Mouse (Mus musculus): Measurements from ENCODE around the gene Stxbp4.

Stxbp4 gene

DNA sequence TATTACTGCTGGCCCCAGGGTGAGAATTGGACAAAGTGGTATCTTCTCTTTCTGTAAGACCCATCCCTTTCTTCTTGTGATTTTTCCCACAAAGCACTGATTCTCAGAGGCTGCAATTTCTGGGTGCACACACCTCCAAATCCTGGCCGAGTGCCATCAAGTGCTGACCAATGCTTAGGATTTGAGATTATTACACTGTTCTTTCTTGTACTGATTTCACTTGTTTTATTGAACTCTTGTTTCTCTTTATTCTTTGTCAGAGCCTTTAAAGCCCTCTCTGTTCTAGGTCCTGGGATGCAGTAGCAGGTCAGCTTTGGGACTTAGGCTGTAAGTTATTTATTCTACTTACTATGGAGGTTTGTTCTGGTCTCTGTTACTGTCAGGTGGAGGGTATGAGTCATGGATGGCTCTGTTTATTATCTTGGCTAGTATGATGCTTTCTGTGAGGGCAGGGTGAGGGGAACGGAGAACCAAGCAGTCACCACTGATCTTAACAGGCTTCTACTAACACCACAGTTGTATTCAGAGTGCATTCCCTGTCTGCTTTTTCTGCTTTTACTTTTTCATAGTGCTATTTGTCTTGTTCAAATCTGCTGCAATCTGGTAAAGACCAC, 67.1 kb downstream of the Stxbp4 start:
- no peak for ATAC-seq (ENCODE audit: insufficient number of reproducible peaks, low FRiP score, low TSS enrichment)

DNA sequence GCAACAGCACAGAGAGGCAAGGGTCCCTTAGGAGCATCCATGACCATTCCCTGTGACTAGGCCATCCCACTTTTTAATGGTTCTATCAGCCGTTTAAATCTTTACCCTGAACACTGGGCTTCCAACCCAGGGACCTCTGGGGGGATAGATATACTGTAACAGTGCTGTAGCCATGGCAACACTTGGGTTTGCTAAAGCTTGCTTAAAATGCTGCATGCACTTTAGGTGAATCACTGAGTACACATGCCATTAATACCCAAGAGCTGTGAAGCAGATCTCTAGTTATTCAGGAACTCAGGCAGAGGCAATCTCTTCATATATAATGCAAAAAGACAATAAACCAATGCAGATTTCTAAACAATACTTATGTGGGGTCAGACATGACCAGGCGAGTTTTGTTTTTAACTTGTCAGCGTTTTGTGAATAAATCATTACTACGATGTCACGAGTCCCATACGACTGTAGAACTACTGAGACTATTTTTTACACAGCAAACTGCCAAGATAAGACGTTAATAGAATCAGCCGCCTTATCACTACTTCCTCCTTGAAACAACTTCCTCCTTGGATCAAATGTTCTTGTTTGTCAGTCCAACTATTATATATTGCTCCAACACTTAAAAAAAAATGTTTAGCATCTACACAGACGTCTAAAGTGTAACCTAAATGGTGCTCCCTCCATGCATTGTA, 79.4 kb downstream of the Stxbp4 start:
- no peak for ATAC-seq (ENCODE audit: insufficient number of reproducible peaks, low FRiP score, low TSS enrichment)

DNA sequence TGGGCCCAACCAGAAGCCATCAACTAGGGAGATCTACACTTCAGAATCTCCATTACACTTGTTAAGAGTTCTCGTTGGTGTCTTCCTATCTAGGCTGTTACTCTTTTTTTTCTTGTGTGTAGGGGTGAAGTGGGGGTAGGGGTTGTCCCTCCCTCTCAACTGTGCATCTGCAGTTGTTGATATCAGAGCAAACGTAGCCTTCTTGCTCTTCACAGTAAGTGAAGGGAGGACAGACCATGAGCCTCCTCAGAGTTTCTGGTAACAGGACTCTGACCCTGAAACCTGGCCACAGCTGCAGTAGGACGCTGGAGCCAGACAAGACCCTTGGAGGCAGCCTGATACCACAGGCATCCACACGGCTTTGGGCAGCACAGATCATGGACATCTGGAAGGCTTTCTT, 81.4 kb downstream of the Stxbp4 start:
- ATAC-seq (ENCODE audit: insufficient number of reproducible peaks, low FRiP score, low TSS enrichment), result no peak

DNA sequence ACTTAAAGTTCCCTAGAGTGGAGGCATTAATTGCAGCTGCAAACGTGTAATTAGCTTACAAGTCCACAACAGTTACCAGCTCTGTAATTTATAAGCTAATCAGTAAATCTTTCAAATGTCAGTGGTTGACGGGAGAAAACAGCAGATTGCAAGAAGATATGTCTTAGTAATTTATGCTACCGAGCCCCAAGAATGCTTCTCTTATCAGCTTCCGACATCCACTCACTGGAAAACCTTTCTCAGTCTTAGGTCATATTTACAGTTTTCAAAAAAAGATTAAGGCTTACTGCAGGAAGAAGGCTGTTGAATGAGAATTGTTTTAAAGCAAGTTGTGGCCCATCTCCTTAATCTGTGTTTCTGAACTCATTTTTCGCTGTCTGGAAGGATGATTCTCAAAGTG, 83.9 kb downstream of the Stxbp4 start:
- ATAC-seq (ENCODE audit: insufficient number of reproducible peaks, low FRiP score, low TSS enrichment), result no peak

DNA sequence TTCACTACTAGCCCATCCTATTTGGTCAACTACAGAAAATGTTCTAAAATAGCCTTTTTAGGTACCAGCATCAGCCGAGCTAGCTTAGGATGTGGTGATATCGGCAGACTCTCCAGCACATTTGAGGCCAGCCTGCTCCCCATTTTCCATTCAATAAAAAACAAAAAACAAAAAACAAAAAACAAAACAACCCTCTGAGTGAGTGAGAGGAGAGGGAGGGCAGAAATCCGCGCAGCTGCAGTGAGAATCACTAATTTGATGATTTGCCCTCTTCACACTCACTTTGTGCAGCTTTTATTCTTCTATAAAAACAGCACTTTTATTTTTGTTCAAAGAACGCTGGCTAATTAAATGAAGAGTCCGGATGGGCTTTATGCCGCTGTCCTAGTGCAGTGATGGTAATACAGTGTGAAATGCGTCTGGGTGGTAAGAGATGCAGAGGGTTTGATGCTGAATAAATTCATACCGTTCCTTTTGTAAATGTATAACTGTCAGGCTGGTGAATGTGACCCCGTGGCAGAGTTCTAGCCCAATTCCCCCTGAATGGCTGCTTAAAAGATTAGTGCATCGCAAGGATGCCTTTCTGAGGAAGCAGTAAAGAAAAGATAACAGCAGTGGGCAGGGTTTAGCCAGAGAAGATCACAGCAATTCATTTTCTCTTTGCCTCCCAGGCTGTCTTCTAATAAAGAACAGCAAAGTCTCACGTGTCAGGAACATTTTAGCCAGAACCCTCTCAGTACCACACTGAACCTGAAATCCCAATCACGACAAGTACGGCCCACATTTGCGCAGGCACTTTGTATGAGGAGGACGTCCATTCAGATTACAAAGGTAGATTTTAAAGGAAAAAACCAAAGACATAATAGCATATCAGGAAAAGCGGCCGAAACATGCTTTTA, 85.3 kb downstream of the Stxbp4 start:
- ATAC-seq (ENCODE audit: insufficient number of reproducible peaks, low FRiP score, low TSS enrichment), result no peak

DNA sequence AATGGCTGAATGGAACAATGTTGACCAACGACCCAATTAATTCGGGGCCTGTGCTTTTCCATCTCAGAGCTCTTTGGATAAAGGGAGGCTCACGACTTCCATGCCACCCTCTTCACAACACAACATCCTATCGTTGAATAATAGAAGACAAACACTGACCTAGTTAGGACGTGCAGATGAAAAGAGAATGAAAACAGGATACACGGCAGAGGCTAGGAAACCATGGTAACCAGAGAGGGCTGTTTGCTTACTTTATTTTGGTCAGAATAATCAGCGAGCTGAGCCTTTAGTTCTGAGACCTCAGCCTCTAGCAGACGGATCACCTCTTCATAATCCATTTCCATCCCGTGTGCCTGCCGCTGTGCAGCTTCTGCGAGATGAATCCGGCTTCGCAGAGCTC, 89.3 kb downstream of the Stxbp4 start:
- ATAC-seq (ENCODE audit: insufficient number of reproducible peaks, low FRiP score, low TSS enrichment), result no peak

DNA sequence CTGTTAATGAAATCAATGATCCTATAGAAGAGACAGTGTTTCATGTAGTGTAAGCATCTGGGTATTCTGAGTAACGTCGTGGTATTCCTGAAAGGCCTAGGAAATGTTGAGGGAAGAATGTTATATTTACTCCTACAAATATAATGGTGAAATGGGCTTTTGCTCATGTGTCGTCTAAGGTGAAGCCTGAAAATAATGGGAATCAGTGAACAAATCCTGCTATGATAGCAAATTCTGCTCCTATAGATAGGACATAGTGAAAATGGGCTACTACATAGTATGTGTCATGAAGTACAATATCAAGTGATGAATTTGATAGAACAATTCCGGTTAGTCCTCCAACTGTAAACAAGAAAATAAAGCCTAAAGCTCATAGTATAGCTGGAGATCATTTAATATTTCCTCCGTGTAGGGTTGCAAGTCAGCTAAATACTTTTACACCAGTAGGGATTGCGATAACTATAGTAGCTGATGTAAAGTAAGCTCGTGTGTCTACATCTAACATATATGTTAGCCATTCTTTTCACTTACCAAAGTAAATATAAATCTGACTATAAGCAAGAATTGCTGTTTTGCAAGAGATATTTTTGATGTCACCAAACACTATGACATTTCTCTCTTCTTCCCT, 99.1 kb downstream of the Stxbp4 start:
- peak; percentile 96 for ATAC-seq (ENCODE audit: insufficient number of reproducible peaks, low FRiP score, low TSS enrichment)

DNA sequence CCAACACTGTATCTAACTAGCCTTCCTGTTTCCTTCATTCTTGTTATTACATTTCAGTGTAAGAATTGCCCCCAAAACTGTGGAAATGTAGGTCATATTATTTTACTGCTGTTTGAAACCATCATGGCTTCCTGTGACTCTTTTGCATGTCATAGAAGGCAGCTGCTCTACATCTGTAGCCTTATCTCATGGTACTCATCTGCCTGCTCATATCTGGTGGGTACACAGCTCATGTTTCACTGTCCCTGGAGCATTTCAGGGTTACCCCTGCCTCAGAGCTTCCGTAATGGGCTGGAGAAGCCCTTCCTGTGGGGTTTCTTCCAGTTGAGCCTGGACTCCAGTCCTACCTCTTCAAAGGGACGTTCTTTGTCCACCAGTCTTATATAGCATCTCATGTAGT, 112.6 kb downstream of the Stxbp4 start:
- no peak for ATAC-seq (ENCODE audit: insufficient number of reproducible peaks, low FRiP score, low TSS enrichment)

DNA sequence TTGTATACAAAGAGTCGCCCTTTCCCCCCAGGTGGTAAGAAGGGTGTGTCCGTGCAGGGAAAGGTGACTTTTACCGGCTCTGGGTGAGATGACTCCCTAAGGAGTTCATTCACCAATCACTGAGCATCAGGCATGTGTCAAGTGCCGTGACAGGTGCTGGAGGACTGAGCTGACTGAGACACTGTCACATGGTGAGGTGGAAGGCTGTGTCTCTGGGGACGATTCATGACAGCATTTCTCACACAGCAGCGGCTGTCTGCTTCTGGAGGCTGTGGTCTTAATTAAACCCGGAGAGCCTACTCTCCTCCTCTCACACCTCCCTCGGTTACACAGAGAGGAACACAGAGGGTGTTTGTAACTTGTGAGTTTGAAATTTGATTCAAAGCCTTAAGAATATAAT, 116.8 kb downstream of the Stxbp4 start:
- no peak for ATAC-seq (ENCODE audit: insufficient number of reproducible peaks, low FRiP score, low TSS enrichment)

DNA sequence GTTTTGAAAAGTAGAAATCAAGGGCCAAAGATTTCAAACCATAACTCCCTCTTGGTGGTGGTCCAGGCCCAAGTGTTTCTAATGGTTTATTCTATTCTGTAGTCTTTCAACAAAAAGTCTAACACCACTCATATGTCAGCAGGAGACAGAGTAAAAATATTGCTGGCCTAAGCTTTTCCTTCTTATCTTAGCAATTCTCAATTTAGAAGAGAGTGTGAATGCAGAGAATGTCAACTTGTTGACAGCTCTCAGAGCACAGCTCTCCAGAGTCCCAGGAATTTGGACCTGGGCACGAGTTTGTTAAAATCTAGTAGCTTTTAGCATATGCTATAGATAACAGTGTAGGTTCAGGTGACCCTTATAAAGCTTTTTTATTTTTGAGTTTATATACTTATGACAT, 120.1 kb downstream of the Stxbp4 start:
- ATAC-seq (ENCODE audit: insufficient number of reproducible peaks, low FRiP score, low TSS enrichment), result no peak

DNA sequence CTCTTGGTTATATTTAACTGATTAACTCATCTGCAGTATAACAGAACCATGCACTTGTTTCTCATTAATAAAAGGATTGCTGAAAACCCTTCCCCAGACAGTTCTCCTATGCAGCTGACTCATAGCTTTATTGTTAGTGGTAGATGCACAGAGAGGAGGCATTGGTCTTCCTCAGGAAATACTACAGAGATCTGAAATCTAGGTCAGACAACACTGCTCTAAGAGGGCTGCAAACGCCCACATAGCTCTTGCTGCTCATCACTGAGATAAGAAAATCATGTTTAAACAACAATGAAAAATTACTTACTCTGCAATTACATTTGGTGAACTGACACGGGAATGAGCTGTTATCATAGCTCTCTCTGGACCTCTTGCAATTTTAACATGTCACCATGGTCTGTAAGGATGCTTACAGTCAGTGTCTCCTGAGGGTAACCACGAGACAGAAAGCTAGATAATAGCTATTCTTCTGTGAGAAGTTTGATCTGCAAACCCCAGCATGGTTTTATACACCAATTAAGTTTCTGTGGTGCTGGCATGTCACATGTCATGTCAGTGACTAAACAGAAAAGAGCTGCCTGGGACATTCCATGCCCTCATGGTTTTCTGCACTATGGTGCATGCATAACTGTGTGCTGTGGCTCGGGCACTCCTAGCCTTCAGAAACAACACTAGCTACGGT, 125.2 kb downstream of the Stxbp4 start:
- no peak for ATAC-seq (ENCODE audit: insufficient number of reproducible peaks, low FRiP score, low TSS enrichment)

DNA sequence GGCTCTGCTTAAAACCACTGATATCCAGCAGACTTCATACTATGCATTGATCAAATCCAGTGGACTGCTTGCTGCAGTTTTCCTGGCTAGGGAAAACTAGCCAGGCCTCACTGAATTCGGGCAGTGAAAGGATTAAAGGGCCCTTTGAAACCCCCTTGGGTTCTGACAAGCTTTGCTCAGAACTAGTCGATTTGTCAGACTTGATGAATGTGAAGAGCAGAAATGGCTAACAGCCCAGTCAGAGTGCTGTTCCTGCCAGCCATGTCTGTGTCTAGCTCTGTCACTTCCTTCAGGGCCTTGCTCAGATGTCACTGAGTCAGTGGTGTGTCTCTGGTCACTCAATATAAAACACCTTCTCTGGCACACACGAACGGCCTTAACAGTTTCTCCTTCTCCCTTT, 136.0 kb downstream of the Stxbp4 start:
- no peak for ATAC-seq (ENCODE audit: insufficient number of reproducible peaks, low FRiP score, low TSS enrichment)

DNA sequence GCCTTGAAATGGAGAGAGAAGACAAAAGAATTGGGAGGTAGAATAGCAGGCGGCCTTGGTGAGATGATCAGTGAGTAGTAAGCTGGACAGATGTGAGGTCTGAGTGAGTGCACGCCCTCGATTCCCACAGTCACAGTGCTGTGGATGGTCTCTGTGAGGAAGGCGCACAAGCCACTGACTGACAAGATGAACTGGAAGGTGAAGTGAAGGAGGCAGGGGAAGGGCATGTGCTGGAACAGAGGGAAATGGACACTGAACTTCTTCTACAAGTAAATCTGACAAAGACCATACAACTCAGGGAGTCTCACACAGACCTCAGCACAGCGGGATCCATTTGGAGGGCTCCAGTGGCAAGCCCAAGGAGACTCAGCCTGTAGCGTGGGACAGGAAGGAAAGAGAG, 138.0 kb downstream of the Stxbp4 start:
- ATAC-seq (ENCODE audit: insufficient number of reproducible peaks, low FRiP score, low TSS enrichment), result no peak

DNA sequence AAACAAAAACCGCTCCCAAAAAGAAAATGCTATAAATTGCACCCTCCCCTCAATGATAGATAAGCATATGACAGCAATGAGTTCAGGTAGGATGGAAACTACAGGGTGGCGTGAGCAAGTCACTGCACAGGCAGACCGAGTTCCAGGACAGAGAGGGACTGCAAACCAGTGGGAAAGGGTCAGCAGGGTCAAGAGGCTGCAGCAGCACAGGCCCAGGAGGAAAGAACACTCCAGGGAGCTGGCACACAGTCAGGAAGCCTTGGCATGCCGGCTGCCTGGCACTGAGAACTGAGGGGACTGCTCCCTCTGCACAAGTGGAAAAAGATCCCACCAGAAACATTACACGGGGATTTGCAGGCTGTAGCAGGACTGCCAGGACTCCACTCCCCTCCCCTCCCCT, 139.4 kb downstream of the Stxbp4 start:
- ATAC-seq (ENCODE audit: insufficient number of reproducible peaks, low FRiP score, low TSS enrichment), result no peak

DNA sequence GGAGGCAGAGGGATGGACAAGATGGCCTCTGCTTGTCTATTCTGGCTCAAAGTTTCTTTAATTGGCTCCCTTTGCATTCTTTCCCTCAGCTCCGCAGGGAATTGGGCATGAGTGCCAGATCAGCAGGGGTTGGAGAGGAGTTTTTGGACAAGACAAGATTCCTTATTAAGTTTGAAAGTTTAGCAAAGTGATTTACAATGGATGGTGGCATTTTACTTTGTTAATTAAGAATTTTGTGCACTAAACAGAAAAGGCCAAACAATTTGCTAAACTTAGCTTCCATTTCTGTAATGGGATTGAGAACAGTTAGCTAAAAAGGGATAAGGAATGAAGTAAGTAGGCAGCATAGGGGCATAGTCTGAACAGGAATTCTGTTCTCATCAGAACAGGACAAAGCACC, 142.9 kb downstream of the Stxbp4 start:
- no peak for ATAC-seq (ENCODE audit: insufficient number of reproducible peaks, low FRiP score, low TSS enrichment)

DNA sequence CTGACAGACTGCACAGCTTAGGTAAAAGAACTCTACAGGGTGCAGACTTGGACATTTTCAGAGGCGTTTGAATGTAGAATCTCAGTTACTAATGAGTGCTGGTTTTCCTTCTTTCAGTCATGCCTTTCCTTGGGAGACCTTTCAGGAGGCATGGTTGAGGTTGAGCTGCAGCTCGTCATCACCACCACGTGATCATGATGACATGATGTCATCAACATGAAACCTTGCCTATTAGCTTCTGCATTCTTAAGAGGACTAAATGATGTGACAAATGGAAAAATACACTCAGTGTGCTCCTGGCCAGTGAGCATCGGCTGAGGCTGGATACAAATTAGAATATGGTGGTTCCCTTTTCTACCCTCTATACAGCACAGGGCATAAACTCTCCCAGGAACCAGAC, 145.4 kb downstream of the Stxbp4 start:
- ATAC-seq (ENCODE audit: insufficient number of reproducible peaks, low FRiP score, low TSS enrichment), result no peak

DNA sequence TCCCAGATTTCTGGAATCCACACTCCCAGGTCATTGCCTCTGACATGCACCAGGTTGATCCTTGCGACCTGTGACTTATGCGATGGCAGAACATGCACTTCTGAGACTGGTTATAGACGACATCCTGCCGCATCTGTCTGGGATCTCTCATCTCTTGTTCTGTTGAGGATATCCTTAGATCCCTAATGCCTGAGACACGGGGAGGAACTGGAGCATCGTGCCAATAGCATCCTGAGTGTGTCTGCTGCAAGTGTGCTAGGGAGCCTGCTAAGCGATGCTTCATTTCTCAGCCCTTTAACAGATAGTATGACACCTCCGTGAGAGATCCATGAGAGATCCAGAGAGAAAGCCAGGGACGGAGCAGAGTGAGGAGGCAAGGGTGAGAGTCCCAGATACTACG, 148.7 kb downstream of the Stxbp4 start:
- ATAC-seq (ENCODE audit: insufficient number of reproducible peaks, low FRiP score, low TSS enrichment), result no peak

DNA sequence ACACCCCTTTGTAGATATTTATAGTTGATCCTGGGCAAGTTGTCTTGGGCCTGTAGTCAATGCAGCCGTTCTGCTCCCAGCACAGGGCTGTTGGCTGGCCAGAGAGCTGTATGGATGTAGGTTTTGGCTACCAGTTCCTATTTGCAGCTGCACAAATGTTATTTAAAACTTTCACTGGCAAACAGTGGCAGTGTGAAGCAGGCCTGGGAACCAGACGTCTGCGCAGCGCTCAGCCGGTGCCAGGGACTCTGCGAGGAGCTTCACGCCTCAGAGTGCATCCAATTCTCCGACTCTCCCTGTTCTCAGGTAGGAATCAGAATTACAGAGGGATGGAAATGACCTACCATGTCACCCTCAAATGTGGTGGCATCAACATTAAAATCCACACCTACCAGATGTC, 150.2 kb downstream of the Stxbp4 start:
- no peak for ATAC-seq (ENCODE audit: insufficient number of reproducible peaks, low FRiP score, low TSS enrichment)

DNA sequence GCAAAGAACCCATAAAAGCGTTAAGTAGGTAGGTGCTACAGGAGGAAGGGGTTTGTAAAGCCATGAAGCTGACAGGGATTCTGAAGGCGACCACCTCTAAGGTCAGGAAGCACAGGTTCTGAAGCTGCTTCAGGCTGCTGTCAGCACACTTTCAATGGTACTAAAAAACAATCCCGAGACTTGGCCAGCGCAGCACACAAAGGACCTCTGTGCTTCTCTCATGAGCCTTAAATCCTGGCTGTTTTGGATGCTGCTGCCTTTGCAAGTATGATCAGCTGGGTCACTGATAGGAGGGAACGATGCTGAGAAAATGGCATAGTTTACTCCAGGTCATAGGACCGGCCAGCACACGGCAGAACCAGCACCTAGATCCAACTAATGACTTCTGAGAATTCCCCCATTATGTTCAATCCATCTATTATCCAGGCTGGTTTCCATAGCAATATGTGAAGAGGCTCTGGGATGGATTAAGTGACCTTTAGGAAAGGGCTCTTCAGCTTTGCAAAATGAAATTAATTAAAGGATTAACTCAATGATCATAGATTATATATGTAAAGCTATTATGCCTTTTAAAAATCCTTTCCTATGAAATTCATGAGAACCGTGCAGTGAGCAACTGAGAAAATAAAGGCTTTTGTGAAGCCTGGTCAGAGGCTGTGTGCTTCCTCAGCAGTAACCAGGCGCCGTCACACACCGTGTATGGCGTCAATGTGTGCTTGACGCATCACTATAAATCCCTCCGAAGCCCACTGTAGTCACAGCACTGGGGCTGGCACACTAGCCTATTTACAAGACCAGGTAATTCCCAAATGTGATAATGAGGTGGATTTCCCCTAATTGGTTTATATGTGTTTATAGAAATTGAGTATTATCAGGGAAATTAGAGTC, 152.9 kb downstream of the Stxbp4 start:
- no peak for ATAC-seq (ENCODE audit: insufficient number of reproducible peaks, low FRiP score, low TSS enrichment)

DNA sequence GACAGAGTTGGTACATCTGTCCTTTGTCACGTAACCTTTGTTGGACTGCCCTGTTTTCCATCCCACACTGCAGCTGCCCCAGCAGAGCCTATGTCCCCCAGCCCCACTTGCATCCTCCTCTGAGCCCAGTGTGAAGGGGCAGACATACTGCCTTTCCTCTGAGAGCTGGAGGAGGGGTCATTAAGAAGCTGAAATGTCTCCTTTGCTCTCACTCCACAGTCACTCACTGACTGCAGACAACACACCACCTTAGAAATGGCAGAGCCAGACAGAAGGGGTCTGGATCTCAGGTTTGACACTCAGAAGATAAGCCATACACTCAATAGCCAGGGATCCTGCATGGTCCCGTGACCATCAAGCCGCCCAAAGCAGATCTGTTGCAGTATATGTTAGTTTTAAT, 154.1 kb downstream of the Stxbp4 start:
- no peak for ATAC-seq (ENCODE audit: insufficient number of reproducible peaks, low FRiP score, low TSS enrichment)
